Comparison of ENCODE assay signal across 8 mouse cellular contexts in the genomic region with DNA sequence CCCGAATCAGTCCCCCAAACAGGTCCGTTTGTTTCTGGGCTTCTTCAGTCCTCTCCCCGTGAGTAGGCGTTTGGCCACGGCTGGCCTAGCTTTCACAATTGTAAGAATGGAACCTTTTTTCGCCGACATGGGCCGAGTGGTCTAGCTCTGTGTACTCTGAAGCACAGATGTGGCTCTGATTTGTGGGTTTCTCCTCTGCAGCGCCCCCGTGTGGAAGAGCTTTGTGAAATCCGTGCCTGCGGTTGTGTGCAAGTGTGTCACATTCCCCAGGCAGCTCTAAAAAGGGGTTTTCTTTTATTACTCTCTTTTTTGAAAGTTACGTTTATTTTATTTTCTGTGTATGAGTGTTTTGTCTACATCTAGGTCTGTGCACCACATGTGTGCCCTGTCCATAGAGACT. TPM values are rescaled to one million over a fixed set of nuclear protein-coding genes. Genes with fewer than 3 reads are reported as not detected.
DNase-seq lines count a peak whose midpoint lies in the region; ATAC-seq and TF ChIP-seq lines count a peak whose summit lies in the region.

No protein-coding gene starts in this region.

- H3K9ac ChIP-seq in lung, embryonic 14.5 days: no peak overlapping the region

- no peak for ATAC-seq in lung, embryonic 14.5 days (ENCODE audit: insufficient read depth)

- peak; percentile 62 for TF ChIP-seq CTCF in cortical plate, adult 2 months (IDR thresholded peaks at IDR 0.05; ENCODE audit: extremely low read depth, insufficient read depth, low read length)
- peak; percentile 67 for TF ChIP-seq CTCF in lung, embryonic 14.5 days (IDR thresholded peaks at IDR 0.05; ENCODE audit: low read depth)

- H3K27me3 ChIP-seq in lung, embryonic 14.5 days (ENCODE audit: insufficient read depth, low read length): peaks cover 24% of the 10 kb centered on the region

- 24% methylated on average over 13 of the region's 13 CpGs for WGBS in lung, embryonic 14.5 days

- no peaks in the 10 kb centered on the region for H3K4me1 ChIP-seq in cortical plate, adult 2 months (ENCODE audit: control insufficient read depth, insufficient read depth, low read length)
- no peaks in the 10 kb centered on the region for H3K4me1 ChIP-seq in lung, embryonic 14.5 days (ENCODE audit: insufficient read depth)

- H3K4me3 ChIP-seq in cortical plate, adult 2 months (ENCODE audit: insufficient read depth, low read length): no peak overlapping the region
- H3K4me3 ChIP-seq in lung, embryonic 14.5 days (ENCODE audit: low read depth, low read length): no peak overlapping the region

- no peaks in the 10 kb centered on the region for H3K36me3 ChIP-seq in lung, embryonic 14.5 days (ENCODE audit: insufficient read depth)

- no peaks in the 10 kb centered on the region for H3K9me3 ChIP-seq in lung, embryonic 14.5 days (ENCODE audit: low read depth, low read length)

- TF ChIP-seq POLR2A in cortical plate, adult 2 months (IDR thresholded peaks at IDR 0.05; ENCODE audit: extremely low read depth, insufficient read depth, low read length): no peak

- H3K4me2 ChIP-seq in lung, embryonic 14.5 days: no peak overlapping the region

- no peak overlapping the region for H3K27ac ChIP-seq in cortical plate, adult 2 months (ENCODE audit: insufficient read depth, low read length)
- no peak overlapping the region for H3K27ac ChIP-seq in lung, embryonic 14.5 days (ENCODE audit: low read depth)

- peak; percentile 74 to 83 for DNase-seq in cerebellum, postnatal 10 days
- no peak for DNase-seq in cerebellum, adult 11 months
- DNase-seq in left cerebral cortex, adult 18-20 months (ENCODE audit: low spot score in 2 of 2): peak; percentile 75
- DNase-seq in left cerebral cortex, adult 8-10 months (ENCODE audit: low spot score in 2 of 2): no peak
- peak; percentile 27 for DNase-seq in MN1 (ENCODE audit: low spot score)
- peak; percentile 82 for DNase-seq in lung, embryonic 14.5 days
- DNase-seq in thymus, postnatal 10 days (ENCODE audit: low spot score in 2 of 2): peak; percentile 53 to 82

RNA-seq across cellular contexts. Expression of gene Zfr2, which starts 7.9 kb away (rescaled TPM):
- 10 to 100 TPM; 59.2 to 65.5 TPM for total RNA-seq in left cerebral cortex, adult 18-20 months (2021)
- 10 to 100 TPM; 58.4 to 65.1 (median 60.8) TPM for total RNA-seq in left cerebral cortex, adult 8-10 months (2022)
- polyA plus RNA-seq in cortical plate, adult 2 months (2012; rRNA removed): 93.1 and 105 TPM in 2 replicates
- 3.4 and 3.6 TPM in 2 replicates for polyA plus RNA-seq in lung, embryonic 14.5 days (2014; fragmentation: Nextera tagmentation; extraction: Ambion mirVana)

RNA-seq across cellular contexts. Expression of gene Atcay, which starts 10.2 kb away (rescaled TPM):
- total RNA-seq in left cerebral cortex, adult 18-20 months (2021): 100 to 1,000 TPM; 197 to 204 TPM
- total RNA-seq in left cerebral cortex, adult 8-10 months (2022): 100 to 1,000 TPM; 165 to 189 (median 171) TPM
- polyA plus RNA-seq in cortical plate, adult 2 months (2012; rRNA removed): 166 and 169 TPM in 2 replicates
- polyA plus RNA-seq in lung, embryonic 14.5 days (2014; fragmentation: Nextera tagmentation; extraction: Ambion mirVana): not detected in 2 replicates

RNA-seq across cellular contexts. Expression of gene Matk, which starts 11.9 kb away (rescaled TPM):
- 100 to 1,000 TPM; 187 to 195 TPM for total RNA-seq in left cerebral cortex, adult 18-20 months (2021)
- total RNA-seq in left cerebral cortex, adult 8-10 months (2022): 100 to 1,000 TPM; 167 to 192 (median 183) TPM
- 475 and 540 TPM in 2 replicates for polyA plus RNA-seq in cortical plate, adult 2 months (2012; rRNA removed)
- polyA plus RNA-seq in lung, embryonic 14.5 days (2014; fragmentation: Nextera tagmentation; extraction: Ambion mirVana): 2.0 and 2.9 TPM in 2 replicates

RNA-seq across cellular contexts. Expression of gene Mrpl54, which starts 25.9 kb away (rescaled TPM):
- total RNA-seq in left cerebral cortex, adult 18-20 months (2021): 10 to 100 TPM; 38.8 to 43.5 TPM
- 10 to 100 TPM; 39.8 to 51.5 (median 47.8) TPM for total RNA-seq in left cerebral cortex, adult 8-10 months (2022)
- polyA plus RNA-seq in cortical plate, adult 2 months (2012; rRNA removed): 61.1 and 64.7 TPM in 2 replicates
- polyA plus RNA-seq in lung, embryonic 14.5 days (2014; fragmentation: Nextera tagmentation; extraction: Ambion mirVana): 222 and 223 TPM in 2 replicates

RNA-seq across cellular contexts. Expression of gene Apba3, which starts 25.9 kb away (rescaled TPM):
- 10 to 100 TPM; 36.7 to 42.7 TPM for total RNA-seq in left cerebral cortex, adult 18-20 months (2021)
- total RNA-seq in left cerebral cortex, adult 8-10 months (2022): 10 to 100 TPM; 24.3 to 38.6 (median 27.6) TPM
- 52.1 and 58.2 TPM in 2 replicates for polyA plus RNA-seq in cortical plate, adult 2 months (2012; rRNA removed)
- polyA plus RNA-seq in lung, embryonic 14.5 days (2014; fragmentation: Nextera tagmentation; extraction: Ambion mirVana): 50.4 and 50.8 TPM in 2 replicates

Comparison
In these comparisons a context has a peak if more than half of its experiments do, and no peak if none do; other contexts are left out.
1. DNase-seq: peak in cerebellum, postnatal 10 days (2 of 2), left cerebral cortex, adult 18-20 months (2 of 2), MN1 (single experiment), lung, embryonic 14.5 days (single experiment) and thymus, postnatal 10 days (2 of 2); none in cerebellum, adult 11 months (single experiment) and left cerebral cortex, adult 8-10 months (0 of 2).